Mouse (Mus musculus) stomach, embryonic 16.5 days (tissue): ENCODE results near the gene Col28a1. TPM values are rescaled to one million over a fixed set of nuclear protein-coding genes. Genes with fewer than 3 reads are reported as not detected.

ENCODE experiments used
- polyA plus RNA-seq: library from polyadenylated mRNA; unstranded; fragments of >200 nt; fragmentation: Nextera tagmentation; extraction: Ambion mirVana; gene quantifications from 2 replicates; pipeline ENCODE4 v1.2.1, GENCODE M21; 2015

Gene Col28a1
- polyA plus RNA-seq, 1 experiment from 2014 or later: 2.5 TPM

Other genes with a start within 250 kb of the Col28a1 start
- gene Mios, start 16.6 kb upstream of the Col28a1 start, polyA plus RNA-seq: 22.4 and 22.5 TPM in 2 replicates
- 124 and 146 TPM in 2 replicates for gene Rpa3, start 66.6 kb upstream of the Col28a1 start, polyA plus RNA-seq
- 28.8 and 30.0 TPM in 2 replicates for gene Umad1, start 66.7 kb upstream of the Col28a1 start, polyA plus RNA-seq
- 12.2 and 12.7 TPM in 2 replicates for gene Gm45062, start 66.8 kb upstream of the Col28a1 start, polyA plus RNA-seq